15 mouse cellular contexts compared by ENCODE assay signal in genomic region chr11:11781728-11782127, GRCm38 (mm10).
"Had no signal": no experiment of that assay in that cellular context is flagged by ENCODE, and none has a peak within 500 bp of the region (broad histone marks: within the 10 kb centered on the region; RNA-seq: fewer than 3 reads in every experiment).

No protein-coding gene starts in this region.

- H3K27me3 ChIP-seq: kidney, embryonic 15.5 days; liver, embryonic 13.5 days; lung, embryonic 15.5 days had no signal

- ATAC-seq: intestine, embryonic 16.5 days; liver, postnatal 0 days had no signal

- H3K4me3 ChIP-seq: kidney, embryonic 15.5 days; left cerebral cortex, adult 2 months; limb, embryonic 10.5 days; liver, embryonic 13.5 days; lung, embryonic 15.5 days; midbrain, embryonic 10.5 days had no signal

- H3K36me3 ChIP-seq: kidney, embryonic 15.5 days; limb, embryonic 10.5 days; liver, embryonic 13.5 days; lung, embryonic 15.5 days; midbrain, embryonic 10.5 days had no signal

- H3K9ac ChIP-seq: kidney, embryonic 15.5 days; liver, embryonic 13.5 days; liver, postnatal 0 days; lung, embryonic 15.5 days had no signal

- H3K9me3 ChIP-seq: kidney, embryonic 15.5 days; limb, embryonic 10.5 days; liver, embryonic 13.5 days; lung, embryonic 15.5 days; midbrain, embryonic 10.5 days had no signal

- DNase-seq: kidney, adult 2 months; kidney, postnatal 14 days; liver, embryonic 13.5 days; liver, postnatal 0 days; lung, postnatal 14 days; midbrain, embryonic 14.5 days; right cerebral cortex, postnatal 14 days; thymus, postnatal 14 days had no signal

- H3K27ac ChIP-seq: kidney, embryonic 15.5 days; left cerebral cortex, adult 2 months; limb, embryonic 10.5 days; liver, embryonic 13.5 days; lung, embryonic 15.5 days; macrophage; midbrain, embryonic 10.5 days had no signal

- H3K4me1 ChIP-seq: kidney, embryonic 15.5 days; limb, embryonic 10.5 days; liver, embryonic 13.5 days; lung, embryonic 15.5 days; midbrain, embryonic 10.5 days had no signal

- H3K4me2 ChIP-seq: kidney, embryonic 15.5 days; liver, embryonic 13.5 days; lung, embryonic 15.5 days had no signal
